Mouse (Mus musculus) spleen, postnatal 36 days (tissue): ENCODE measurements around the gene Hcfc2.

Experiments used
- DNase-seq, 2 experiments: peaks; one replicate each; pipeline ENCODE4 v3.0.0; 2022; ENCODE audit warnings: low spot score in 2 of 2, mixed read lengths in 1 of 2

The Hcfc2 gene

DNA sequence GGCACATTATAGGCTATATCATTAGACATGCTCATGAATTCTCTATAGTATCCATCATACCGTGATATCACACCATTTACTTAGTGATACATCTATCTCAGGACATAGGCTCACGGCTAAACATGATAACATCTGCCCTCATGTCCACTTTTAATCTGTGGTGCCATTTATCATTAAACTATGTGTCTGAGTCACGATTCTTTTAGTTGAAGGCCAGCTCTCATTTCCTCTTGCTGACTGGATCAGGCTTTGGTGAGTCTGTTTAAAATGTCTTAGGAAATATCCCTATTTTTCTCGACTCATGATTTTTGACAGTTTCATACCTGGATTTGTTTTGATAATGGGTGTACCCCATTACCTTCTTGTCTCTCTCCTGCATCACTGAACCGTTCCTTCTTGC is at the start of gene Hcfc2:
Gene Hcfc2, plus strand, starts transcription at position 205 of the 400 bp plus-strand sequence.
- no peak for DNase-seq

- DNase-seq, result no peak
Measured at GRCm38 (mm10) chr10:82647205-82647811, 48.7 kb upstream of the Hcfc2 start.

- no peak for DNase-seq
Measured at GRCm38 (mm10) chr10:82651221-82651620, 44.7 kb upstream of the Hcfc2 start.

GRCm38 (mm10) chr10:82652625-82653024 is 43.3 kb upstream of the Hcfc2 start:
- DNase-seq, result no peak

GRCm38 (mm10) chr10:82654581-82654980 is 41.4 kb upstream of the Hcfc2 start:
- DNase-seq, result no peak

DNA sequence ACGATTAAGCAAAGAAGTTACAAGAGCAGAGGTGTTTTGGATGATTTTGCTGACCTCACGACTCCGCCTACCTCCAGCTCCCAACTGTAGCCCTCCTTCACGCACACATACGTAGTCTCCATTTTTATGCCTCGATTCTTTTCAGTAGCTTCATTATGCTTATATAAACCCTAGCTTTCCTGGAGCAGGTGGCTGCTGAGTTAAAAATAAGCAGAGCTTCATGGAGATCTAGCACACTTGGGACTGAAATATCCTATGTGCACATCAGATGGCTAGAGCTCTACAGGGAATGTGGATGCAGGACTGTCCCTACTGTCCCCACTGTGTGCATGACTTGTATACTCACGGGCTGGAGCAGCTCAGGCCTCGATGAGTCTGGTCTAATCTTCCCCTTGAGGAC is 34.1 kb upstream of the Hcfc2 start:
- no peak for DNase-seq

DNA sequence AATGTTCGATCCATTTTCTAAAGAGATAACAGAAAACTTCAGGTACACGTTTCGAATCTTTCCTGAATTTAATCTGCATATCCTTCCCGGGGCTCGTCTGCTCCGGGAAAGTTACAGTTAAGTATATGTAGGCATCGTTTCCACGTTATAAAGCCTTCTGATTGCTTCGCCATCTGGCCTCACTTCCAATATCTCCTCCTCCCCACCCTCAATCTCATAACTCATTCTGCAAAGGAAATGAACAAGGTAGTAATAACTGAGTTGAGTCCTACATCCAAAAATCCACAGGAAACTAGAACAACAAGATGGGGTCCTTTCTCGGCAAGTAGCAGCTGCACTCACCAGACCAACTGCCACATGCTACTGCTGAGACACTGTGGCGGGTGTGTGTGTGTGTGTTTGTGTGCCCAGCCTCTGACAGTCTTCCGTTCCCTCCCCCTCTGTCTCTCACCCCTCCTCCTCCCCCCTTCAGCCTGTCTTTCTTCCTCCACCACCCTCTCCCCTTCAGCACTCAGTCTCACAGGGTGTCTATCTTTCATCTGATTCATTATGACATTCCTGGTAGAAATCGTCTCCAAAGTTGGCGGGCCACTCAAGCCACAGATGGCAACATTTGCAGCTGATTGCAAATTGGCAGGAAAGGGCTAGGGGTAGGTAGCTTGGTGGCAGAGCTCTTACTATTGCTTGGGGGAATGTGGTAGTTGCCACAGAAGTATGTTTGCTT is 33.5 kb upstream of the Hcfc2 start:
- DNase-seq, result no peak

DNA sequence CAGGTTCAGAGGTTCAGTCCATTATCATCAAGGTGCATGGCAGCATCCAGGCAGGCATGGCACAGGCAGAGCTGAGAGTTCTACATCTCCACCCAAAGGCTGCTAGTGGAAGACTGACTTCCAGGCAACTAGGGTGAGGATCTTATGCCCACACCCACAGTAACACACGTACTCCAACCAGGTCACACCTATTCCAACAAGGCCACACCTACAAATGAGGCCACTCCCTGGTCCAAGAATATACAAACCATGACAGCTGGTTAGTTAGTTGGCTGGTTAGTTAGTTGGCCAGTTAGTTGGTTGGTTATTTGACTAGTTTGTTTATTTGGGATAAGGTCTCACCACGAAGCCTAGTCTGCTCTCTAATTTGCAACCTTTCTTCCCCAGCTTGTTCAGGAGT is 32.7 kb upstream of the Hcfc2 start:
- DNase-seq, result no peak

GRCm38 (mm10) chr10:82665951-82666350 is 30.0 kb upstream of the Hcfc2 start:
- DNase-seq, result no peak

GRCm38 (mm10) chr10:82666436-82667234 is 29.3 kb upstream of the Hcfc2 start:
- peak; percentile 66 to 74 for DNase-seq

DNA sequence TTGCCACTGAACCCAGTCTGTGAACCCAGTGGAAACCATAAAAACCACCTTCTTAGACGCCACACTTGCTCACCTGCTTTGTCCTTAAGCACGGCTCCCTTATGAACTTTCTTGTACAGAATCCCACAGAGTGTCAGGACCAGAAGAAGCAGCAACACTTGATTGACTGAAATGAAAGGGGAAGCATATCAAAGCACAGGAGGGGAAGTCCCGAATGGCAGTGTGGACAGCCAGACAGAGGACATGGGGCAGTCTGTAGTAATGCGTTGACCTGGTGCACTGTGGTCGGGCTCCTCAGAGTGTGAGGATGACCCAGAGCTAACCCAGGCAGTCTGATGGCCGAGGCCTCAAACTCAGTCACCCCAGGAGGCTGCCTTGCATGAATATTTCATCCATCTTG is 25.8 kb upstream of the Hcfc2 start:
- DNase-seq, result no peak

DNA sequence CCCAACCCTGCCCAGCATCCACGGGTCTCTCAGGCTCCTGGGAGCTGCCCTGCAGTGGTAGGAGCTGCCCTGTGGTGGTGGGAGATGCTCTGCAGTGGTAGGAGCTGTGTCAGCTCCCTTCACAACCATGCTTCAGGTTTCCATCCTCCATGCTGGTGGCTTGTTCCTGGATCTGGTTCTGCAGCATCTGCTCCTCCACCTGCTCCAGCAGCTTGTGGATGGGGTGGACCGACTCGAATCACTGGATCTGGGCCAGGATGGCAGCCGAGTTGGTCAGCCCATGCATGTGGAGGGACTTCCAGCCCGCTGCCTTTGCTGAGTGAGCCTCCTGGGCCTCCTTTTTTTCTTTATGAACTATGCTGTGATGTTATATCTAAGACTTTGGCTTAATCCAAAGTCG is 19.0 kb upstream of the Hcfc2 start:
- DNase-seq, result no peak

DNA sequence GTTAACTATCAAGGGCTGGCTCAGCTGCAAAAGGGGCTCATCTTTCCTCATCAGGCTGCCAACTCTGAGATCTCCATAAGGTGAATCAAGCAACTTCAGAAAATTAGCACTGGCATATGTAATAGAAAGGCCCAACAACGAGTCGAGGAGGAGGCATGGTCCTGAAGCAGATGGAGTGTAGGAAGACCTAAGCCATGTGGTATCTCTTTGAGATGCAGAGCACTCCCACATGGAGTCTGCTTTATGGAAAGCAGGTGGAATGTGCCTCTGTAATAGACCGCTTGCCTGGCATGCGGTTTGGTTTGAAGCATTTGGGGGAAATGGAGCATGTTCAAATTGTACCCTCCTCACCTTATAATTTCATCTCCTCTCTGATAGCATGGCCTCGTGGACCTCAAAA is 15.2 kb upstream of the Hcfc2 start:
- no peak for DNase-seq

GRCm38 (mm10) chr10:82681639-82682038 is 14.3 kb upstream of the Hcfc2 start:
- no peak for DNase-seq

GRCm38 (mm10) chr10:82685440-82685839 is 10.5 kb upstream of the Hcfc2 start:
- no peak for DNase-seq

GRCm38 (mm10) chr10:82689681-82690211 is 6.2 kb upstream of the Hcfc2 start:
- DNase-seq, result no peak

- no peak for DNase-seq
Measured at GRCm38 (mm10) chr10:82690494-82690893, 5.5 kb upstream of the Hcfc2 start, which contains the start of gene Glt8d2. Gene Glt8d2 (minus strand): TSS chr10:82690650.

GRCm38 (mm10) chr10:82696453-82697079 is 606 bp downstream of the Hcfc2 start:
- no peak for DNase-seq

- DNase-seq, result peak; percentile 64 to 74
Measured at GRCm38 (mm10) chr10:82697305-82697898, 1.4 kb downstream of the Hcfc2 start.

- peak; percentile 89 to 90 for DNase-seq
Measured at GRCm38 (mm10) chr10:82698712-82699261, 2.8 kb downstream of the Hcfc2 start.

DNA sequence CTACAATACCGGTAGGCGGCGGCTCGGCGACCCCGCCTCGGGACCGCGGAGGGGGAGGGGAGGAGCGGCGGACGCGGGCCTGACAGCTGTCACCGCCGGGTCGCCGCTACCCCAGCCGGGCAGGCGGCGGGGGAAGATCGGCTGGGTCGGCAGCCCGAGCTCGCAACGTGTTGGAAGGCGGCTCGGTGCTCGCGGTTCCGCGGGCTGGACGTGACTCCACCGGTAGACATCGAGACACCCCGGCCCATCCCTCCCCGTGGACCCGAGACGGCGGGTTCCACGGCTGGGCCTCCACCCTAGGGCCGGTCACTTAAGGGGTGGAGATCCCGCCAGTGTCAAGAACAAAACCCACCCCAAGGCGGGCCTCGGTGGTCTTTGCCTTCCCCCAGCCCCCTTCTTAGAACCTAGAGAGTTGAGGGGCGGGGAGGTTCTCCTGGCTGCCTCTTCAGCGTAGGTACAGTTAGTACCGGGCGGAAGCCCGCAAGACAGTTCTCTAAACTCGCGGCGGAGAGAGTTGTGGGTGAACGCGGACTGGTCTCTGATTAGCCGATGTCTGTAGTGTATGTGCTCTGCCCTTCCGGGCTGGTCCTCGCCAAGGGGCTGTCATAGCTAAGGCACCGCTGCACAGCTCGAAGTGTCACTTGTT is 3.5 kb downstream of the Hcfc2 start:
- DNase-seq, result peak; percentile 50 to 54
